Mouse (Mus musculus) CD4-positive, CD25-positive, alpha-beta regulatory T cell, adult 4 months (primary cell): Measurements from ENCODE around the gene Ica1l. TPM values are rescaled to one million over a fixed set of nuclear protein-coding genes. Genes with fewer than 3 reads are reported as not detected.
A peak's percentile ranks its signal among the peaks of the same experiment; 100 is the strongest.
"Not testable (repeated sequence)": the region's sequence is repeated elsewhere in the genome, so short reads cannot be mapped to it uniquely, and the experiment has no call there.

Experiments used
- ATAC-seq: one replicate; pipeline ENCODE4 v1.8.0; 2017
- polyA plus RNA-seq, 2 experiments: library from polyadenylated mRNA; unstranded; fragments of 100-300 nt; shearing (Covaris generic); gene quantifications; one replicate each; pipeline ENCODE4 v1.2.1; 2017

Gene Ica1l
- 1 to 10 TPM; 1.0 to 2.0 TPM for polyA plus RNA-seq

- ATAC-seq = peak; percentile 71
Observed at GRCm38 (mm10) chr1:60042796-60043469, at the start of gene Ica1l. Ica1l (minus strand) TSS chr1:60043184.

GRCm38 (mm10) chr1:60076411-60076810 is 33.4 kb upstream of the Ica1l start:
- ATAC-seq = no peak

- no peak for ATAC-seq
Observed at GRCm38 (mm10) chr1:60075590-60075989, 32.6 kb upstream of the Ica1l start.

- ATAC-seq = peak; percentile 60
Observed at GRCm38 (mm10) chr1:60074935-60075334, 32.0 kb upstream of the Ica1l start.

GRCm38 (mm10) chr1:60070725-60071124 is 27.7 kb upstream of the Ica1l start:
- peak; percentile 67 for ATAC-seq

- ATAC-seq = no peak
Observed at GRCm38 (mm10) chr1:60056310-60056709, 13.3 kb upstream of the Ica1l start.

GRCm38 (mm10) chr1:60054659-60055058 is 11.7 kb upstream of the Ica1l start:
- peak; percentile 57 for ATAC-seq

- not testable (repeated sequence) for ATAC-seq
Observed at GRCm38 (mm10) chr1:60047481-60047880, 4.5 kb upstream of the Ica1l start.

GRCm38 (mm10) chr1:60044595-60044994 is 1.6 kb upstream of the Ica1l start:
- ATAC-seq = no peak

GRCm38 (mm10) chr1:60042398-60042795 is 587 bp downstream of the Ica1l start:
- ATAC-seq = no peak

- no peak for ATAC-seq
Observed at GRCm38 (mm10) chr1:60035044-60035443, 7.9 kb downstream of the Ica1l start.

- peak; percentile 77 for ATAC-seq
Observed at GRCm38 (mm10) chr1:60017031-60017469, 25.9 kb downstream of the Ica1l start.

- ATAC-seq = peak; percentile 71
Observed at GRCm38 (mm10) chr1:60016136-60016611, 26.8 kb downstream of the Ica1l start.

GRCm38 (mm10) chr1:60015511-60015910 is 27.5 kb downstream of the Ica1l start:
- ATAC-seq = no peak

- ATAC-seq = no peak
Observed at GRCm38 (mm10) chr1:60013779-60014178, 29.2 kb downstream of the Ica1l start.

GRCm38 (mm10) chr1:60008743-60009142 is 34.2 kb downstream of the Ica1l start:
- ATAC-seq = no peak

GRCm38 (mm10) chr1:60007337-60007736 is 35.6 kb downstream of the Ica1l start:
- no peak for ATAC-seq

- no peak for ATAC-seq
Observed at GRCm38 (mm10) chr1:60000319-60000718, 42.7 kb downstream of the Ica1l start.

- ATAC-seq = no peak
Observed at GRCm38 (mm10) chr1:59997352-59997751, 45.6 kb downstream of the Ica1l start.

GRCm38 (mm10) chr1:59995646-59996045 is 47.3 kb downstream of the Ica1l start:
- no peak for ATAC-seq

GRCm38 (mm10) chr1:59987399-59988040 is 55.5 kb downstream of the Ica1l start:
- ATAC-seq = no peak

GRCm38 (mm10) chr1:59986626-59987025 is 56.4 kb downstream of the Ica1l start:
- no peak for ATAC-seq

- peak; percentile 45 for ATAC-seq
Observed at GRCm38 (mm10) chr1:59967291-59967690, 75.7 kb downstream of the Ica1l start.

- ATAC-seq = no peak
Observed at GRCm38 (mm10) chr1:59966171-59966785, 76.7 kb downstream of the Ica1l start.
